Mouse (Mus musculus) lung, postnatal 0 days (tissue): ENCODE data around the gene Cfap77. TPM values are rescaled to one million over a fixed set of nuclear protein-coding genes. Genes with fewer than 3 reads are reported as not detected.
A peak's percentile ranks its signal among the peaks of the same experiment; 100 is the strongest.
"Not testable (repeated sequence)": the region's sequence is repeated elsewhere in the genome, so short reads cannot be mapped to it uniquely, and the experiment has no call there.

Experiments used
- ATAC-seq: fragments of 200-750 bp; cut with Nextera tagmentation; 2 replicates; pipeline ENCODE4 v1.8.0; 2017; ENCODE audit warnings: moderate library complexity
- DNase-seq: peaks from one replicate; pipeline ENCODE4 v3.0.0-alpha.2; 2016; ENCODE audit warnings: low spot score
- H3K27ac ChIP-seq: fragments of 300-500 bp; sonication (generic); 2 replicates; pipeline ENCODE4 v1.5.1; 2014; ENCODE audit warnings: antibody characterized with exemption, mild to moderate bottlenecking, low read length, mixed read lengths
- H3K27me3 ChIP-seq: fragments of 300-500 bp; sonication (generic); replicated peaks from 2 replicates; pipeline ENCODE4 v1.6.1; 2014; ENCODE audit warnings: low read length, mixed read lengths; ENCODE audit not compliant: insufficient read depth
- H3K36me3 ChIP-seq: fragments of 300-500 bp; sonication (generic); 2 replicates; pipeline ENCODE4 v1.6.1; 2014; ENCODE audit warnings: low read length, mixed read lengths; ENCODE audit not compliant: insufficient read depth
- H3K4me1 ChIP-seq: fragments of 300-500 bp; sonication (generic); 2 replicates; pipeline ENCODE4 v1.6.1; 2014; ENCODE audit warnings: antibody characterized with exemption, low read depth, low read length, mixed read lengths; ENCODE audit not compliant: insufficient read depth
- H3K4me2 ChIP-seq: fragments of 300-500 bp; sonication (generic); replicated peaks from 2 replicates; pipeline ENCODE4 v1.6.1; 2014; ENCODE audit warnings: low read depth, mild to moderate bottlenecking, low read length, moderate library complexity, mixed read lengths
- H3K4me3 ChIP-seq: fragments of 300-500 bp; sonication (generic); 2 replicates; pipeline ENCODE4 v1.5.1; 2014; ENCODE audit warnings: low read depth, low read length
- H3K9ac ChIP-seq: fragments of 300-500 bp; sonication (generic); replicated peaks from 2 replicates; pipeline ENCODE4 v1.6.1; 2014; ENCODE audit warnings: low read depth, mild to moderate bottlenecking
- H3K9me3 ChIP-seq: fragments of 300-500 bp; sonication (generic); 2 replicates; pipeline ENCODE4 v1.6.1; 2016; ENCODE audit warnings: low read length, mixed read lengths
- CTCF ChIP-seq: IDR thresholded peaks from 2 replicates; pipeline ENCODE4 v1.5.1; 2016; ENCODE audit warnings: antibody characterized with exemption, mild to moderate bottlenecking
- EP300 ChIP-seq: IDR thresholded peaks from 2 replicates; pipeline ENCODE4 v1.6.1; 2016; ENCODE audit warnings: antibody characterized with exemption, mild to moderate bottlenecking, control low read depth
- WGBS: fragments of 180-500 bp; shearing (Covaris S2); extraction: QIAGEN DNeasy Blood & Tissue Kit; methylation state at CpG from one replicate; pipeline ENCODE4 v1.1.7; 2014; 5-methylcytosine and 5-hydroxymethylcytosine counted together
- polyA plus RNA-seq: library from polyadenylated mRNA; unstranded; fragments of >200 nt; fragmentation: Nextera tagmentation; extraction: Ambion mirVana; gene quantifications from 2 replicates; pipeline ENCODE4 v1.2.1, GENCODE M21; 2015

Gene Cfap77
- 1.2 and 1.8 TPM in 2 replicates for polyA plus RNA-seq

DNA sequence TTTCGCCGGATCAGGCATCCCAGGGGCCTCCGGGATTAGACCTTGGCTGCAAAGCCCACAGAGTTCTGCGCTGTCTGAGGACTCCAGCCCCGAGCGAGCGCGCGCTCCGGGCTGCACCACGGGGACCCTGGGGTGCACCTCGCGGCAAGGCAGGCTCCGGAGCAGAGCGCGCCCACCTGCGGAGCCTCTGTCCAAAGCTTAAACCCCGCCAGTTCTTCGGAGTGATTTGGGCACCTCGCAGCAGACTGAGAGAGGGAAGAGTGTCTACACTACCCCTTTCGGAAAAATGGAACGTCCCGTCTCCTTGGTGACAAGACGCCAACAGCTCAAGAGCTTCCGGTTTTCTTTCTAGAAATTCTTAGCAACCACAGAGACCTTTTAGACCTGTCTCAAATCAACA is at the start of gene Cfap77:
Gene Cfap77 (minus strand): TSS at position 76 of the 400 bp plus-strand sequence.
- Histone ChIP-seq H3K4me2 (peak within 1 kb of the TSS; percentile 85), H3K9ac (peak within 1 kb of the TSS; percentile 51; the same call in 1 of the 2 replicates), H3K4me1 (peaks cover 7% of the 10 kb centered on the region; the same call in 1 of the 2 replicates), H3K9me3 (no peaks in the 10 kb centered on the region), H3K36me3 (no peaks in the 10 kb centered on the region), H3K27ac (peak within 1 kb of the TSS; percentile 51; the same call in 1 of the 2 replicates), H3K27me3 (no peaks in the 10 kb centered on the region), H3K4me3 (peak within 1 kb of the TSS; percentile 48)
- WGBS = under 1% methylated on average over 25 of the region's 25 CpGs
- ATAC-seq = peak; percentile 74
- no peak for TF ChIP-seq EP300
- no peak for TF ChIP-seq CTCF
- DNase-seq = peak; percentile 85

- not testable (repeated sequence) for ATAC-seq, H3K36me3 ChIP-seq, H3K9me3 ChIP-seq, H3K4me3 ChIP-seq, H3K4me2 ChIP-seq, H3K27me3 ChIP-seq, H3K9ac ChIP-seq, H3K27ac ChIP-seq, DNase-seq, H3K4me1 ChIP-seq
- 75% methylated on average over 9 of the region's 10 CpGs for WGBS
Observed at GRCm38 (mm10) chr2:29102416-29103377, 47.8 kb upstream of the Cfap77 start.

- peak; percentile 39 for DNase-seq
- H3K9me3 ChIP-seq = no peaks in the 10 kb centered on the region
- H3K9ac ChIP-seq = no peak overlapping the region
- H3K27ac ChIP-seq = no peak overlapping the region
- H3K4me1 ChIP-seq = no peaks in the 10 kb centered on the region
- H3K4me2 ChIP-seq = peak overlapping the region; percentile 47
- ATAC-seq = no peak
- TF ChIP-seq EP300 (no peak), CTCF (no peak)
- H3K27me3 ChIP-seq = no peaks in the 10 kb centered on the region
- WGBS = 52% methylated on average over 7 of the region's 7 CpGs
- no peaks in the 10 kb centered on the region for H3K36me3 ChIP-seq
- H3K4me3 ChIP-seq = peak overlapping the region; percentile 14
Observed at GRCm38 (mm10) chr2:29100822-29101534, 46.1 kb upstream of the Cfap77 start.

- no peak for TF ChIP-seq CTCF
- no peak for TF ChIP-seq EP300
- Histone ChIP-seq H3K9me3 (no peaks in the 10 kb centered on the region), H3K4me2 (no peak overlapping the region), H3K36me3 (no peaks in the 10 kb centered on the region), H3K27ac (no peak overlapping the region), H3K9ac (no peak overlapping the region), H3K4me3 (no peak overlapping the region), H3K4me1 (no peaks in the 10 kb centered on the region), H3K27me3 (no peaks in the 10 kb centered on the region)
- no peak for ATAC-seq
- 89% methylated on average over 14 of the region's 14 CpGs for WGBS
- no peak for DNase-seq
Observed at GRCm38 (mm10) chr2:29099646-29100045, 44.8 kb upstream of the Cfap77 start.

- Histone ChIP-seq H3K4me1 (no peaks in the 10 kb centered on the region), H3K36me3 (no peaks in the 10 kb centered on the region), H3K27ac (no peak overlapping the region), H3K27me3 (no peaks in the 10 kb centered on the region), H3K9me3 (no peaks in the 10 kb centered on the region), H3K4me2 (no peak overlapping the region), H3K4me3 (no peak overlapping the region), H3K9ac (no peak overlapping the region)
- no peak for TF ChIP-seq EP300
- no peak for TF ChIP-seq CTCF
- DNase-seq (no peak), ATAC-seq (no peak)
- WGBS = 77% methylated on average over 8 of the region's 8 CpGs
Observed at GRCm38 (mm10) chr2:29098786-29099185, 43.9 kb upstream of the Cfap77 start.

GRCm38 (mm10) chr2:29097955-29098354 is 43.1 kb upstream of the Cfap77 start:
- not testable (repeated sequence) for DNase-seq, H3K27ac ChIP-seq, H3K36me3 ChIP-seq, H3K27me3 ChIP-seq, H3K9ac ChIP-seq, ATAC-seq, H3K4me3 ChIP-seq, H3K4me1 ChIP-seq, H3K9me3 ChIP-seq, H3K4me2 ChIP-seq
- 98% methylated on average over 5 of the region's 5 CpGs for WGBS
